Mouse (Mus musculus) neutrophil, adult 83 days (primary cell): Measurements from ENCODE around the gene Olfr560. TPM values are rescaled to one million over a fixed set of nuclear protein-coding genes. Genes with fewer than 3 reads are reported as not detected.

Experiments used
- total RNA-seq, 2 experiments: library from RNA; stranded (reverse); gene quantifications; one replicate each; pipeline ENCODE4 v1.2.4; 2023

Olfr560 gene
- not detected for total RNA-seq

DNA sequence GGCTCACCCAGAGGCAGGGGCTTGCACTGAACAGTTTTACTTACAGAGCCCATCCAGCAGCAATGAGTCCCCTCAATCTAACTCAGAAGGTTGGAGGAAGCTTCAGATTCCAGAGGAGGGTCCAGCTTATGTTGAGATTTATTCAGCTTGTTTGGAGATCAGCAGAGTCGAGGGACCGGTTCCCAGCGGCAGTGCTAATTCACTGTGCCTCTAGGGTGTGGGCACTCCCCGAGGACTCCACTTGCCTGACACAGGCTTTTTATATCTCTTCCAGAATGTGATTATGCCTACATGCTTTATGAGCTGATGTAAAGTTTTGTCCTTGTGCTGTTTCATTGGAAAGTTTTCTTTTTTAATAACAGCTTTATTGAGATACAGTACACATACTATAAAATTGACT, at the start of gene Olfr560, which contains the start of gene Olfr78:
Olfr560 (minus strand) TSS at position 101 of the 400 bp plus-strand sequence.
Olfr78 (minus strand) TSS at position 206 of the 400 bp plus-strand sequence.

DNA sequence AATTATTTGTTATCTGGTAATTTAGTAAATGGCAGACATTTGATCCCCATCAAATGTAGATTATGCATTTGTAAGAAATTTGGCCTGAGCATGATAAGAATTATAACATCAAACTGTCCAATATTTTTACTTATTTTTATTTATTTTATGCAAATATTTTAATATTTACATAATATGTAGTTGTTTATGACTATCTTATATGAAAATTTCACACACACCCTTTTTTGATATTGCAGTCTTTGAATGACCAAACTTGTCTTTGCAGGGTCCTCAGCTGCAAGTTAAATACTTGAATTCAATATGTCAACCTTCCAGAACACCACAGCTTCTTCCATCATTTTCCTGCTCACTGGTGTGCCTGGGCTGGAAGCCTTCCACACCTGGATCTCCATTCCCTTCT, 44.0 kb upstream of the Olfr560 start, which contains the start of gene Olfr564:
Olfr564 (plus strand) TSS at position 301 of the 400 bp plus-strand sequence.

DNA sequence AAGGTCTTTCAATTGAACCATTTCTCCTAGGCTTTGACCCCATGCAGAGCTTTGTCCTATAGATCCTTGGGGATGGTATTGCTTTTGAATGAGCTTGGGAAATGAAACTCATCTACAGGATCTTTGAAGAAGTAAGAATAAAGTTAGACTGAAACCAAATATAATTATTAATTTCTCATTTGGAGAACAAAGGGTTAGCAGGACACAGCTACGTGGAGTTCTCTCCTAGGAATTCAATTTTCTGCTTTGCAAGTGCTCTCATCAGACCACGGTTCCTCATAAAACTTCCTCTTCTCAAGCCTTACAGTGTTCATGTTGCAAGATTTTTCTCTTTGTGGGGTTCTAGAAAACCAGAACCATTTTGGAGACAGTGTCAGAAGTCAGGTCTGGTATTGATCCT, 11.8 kb upstream of the Olfr560 start, which contains the start of gene Olfr561:
Olfr561 (plus strand) TSS at position 301 of the 400 bp plus-strand sequence.

DNA sequence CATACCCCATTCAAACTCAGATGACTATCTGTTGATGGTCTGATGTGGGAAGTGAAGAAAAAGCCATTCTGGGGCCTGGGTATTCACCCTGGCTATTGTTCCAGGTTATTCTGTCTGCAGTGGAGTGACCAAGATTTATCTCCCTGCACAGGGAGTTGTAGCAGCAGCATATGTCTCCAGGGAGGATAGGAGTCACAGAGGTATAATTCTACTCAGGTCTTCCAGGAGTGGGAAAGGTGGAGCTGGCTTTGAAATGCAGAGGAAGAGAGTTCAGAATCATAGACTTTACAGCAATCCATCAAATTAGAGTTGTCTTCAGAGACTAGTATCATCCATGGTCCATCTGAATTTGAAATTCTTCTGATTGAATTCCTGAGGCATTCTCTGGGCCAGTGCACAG, 31.8 kb downstream of the Olfr560 start, which contains the start of gene Olfr559:
Olfr559 (minus strand) TSS at position 101 of the 400 bp plus-strand sequence.

DNA sequence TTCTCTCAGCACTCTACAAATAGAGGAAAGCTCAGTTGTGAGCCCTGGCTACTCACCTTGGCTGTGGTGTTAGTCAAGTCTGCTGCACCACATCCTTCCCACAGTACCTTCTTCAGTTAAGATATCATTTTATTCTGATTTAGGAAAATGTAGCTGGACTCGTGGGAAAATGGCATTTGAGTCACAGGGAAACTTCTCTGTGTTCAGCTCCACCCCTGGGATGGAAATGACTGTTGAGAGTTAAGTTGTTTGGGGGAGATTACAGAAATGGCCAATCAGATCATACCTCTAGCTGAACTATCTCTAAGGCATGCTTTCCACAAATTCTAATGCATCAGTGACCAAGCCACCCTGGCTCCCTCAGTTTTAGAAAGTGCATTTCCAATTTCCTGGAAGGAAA, 40.2 kb downstream of the Olfr560 start, which contains the start of gene Olfr33:
Olfr33 (minus strand) TSS at position 101 of the 400 bp plus-strand sequence.

DNA sequence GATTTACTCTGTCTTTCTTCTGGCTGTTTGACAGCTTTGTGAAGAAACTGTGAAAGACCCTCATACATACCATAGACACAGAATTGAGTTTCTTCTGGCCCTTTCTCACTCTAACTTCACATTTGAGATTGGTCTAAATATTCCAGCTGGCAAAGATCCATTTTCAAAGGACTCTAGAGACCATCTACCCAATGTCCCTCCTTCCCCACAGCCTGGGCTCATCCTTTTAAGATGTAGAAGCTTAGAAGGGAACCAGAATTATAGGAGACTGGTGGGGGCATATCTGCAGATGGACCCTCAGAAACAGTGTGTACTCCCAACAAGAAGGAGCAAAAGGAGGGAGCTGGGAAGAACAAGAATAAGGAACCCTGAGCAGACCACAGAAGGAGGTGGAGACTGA, 57.3 kb downstream of the Olfr560 start, which contains the start of gene Olfr558:
Olfr558 (plus strand) TSS at position 301 of the 400 bp plus-strand sequence.

Other genes starting within 250 kb of the Olfr560 start
- not detected for gene Olfr547, start 224.6 kb downstream of the Olfr560 start, total RNA-seq
- not detected for gene Olfr548-ps1, start 218.5 kb downstream of the Olfr560 start, total RNA-seq
- gene Olfr549, start 209.5 kb downstream of the Olfr560 start, total RNA-seq, result not detected
- gene Trim21, start 193.9 kb downstream of the Olfr560 start, total RNA-seq, result 10 to 100 TPM; 10.7 to 12.5 TPM
- gene Olfr550, start 187.9 kb downstream of the Olfr560 start, total RNA-seq, result not detected
- gene Olfr551, start 167.5 kb downstream of the Olfr560 start, total RNA-seq, result not detected
- not detected for gene Olfr552, start 161.6 kb downstream of the Olfr560 start, total RNA-seq
- gene Olfr553, start 141.1 kb downstream of the Olfr560 start, total RNA-seq, result not detected
- gene Olfr554, start 120.9 kb downstream of the Olfr560 start, total RNA-seq, result not detected
- not detected for gene Olfr555, start 100.5 kb downstream of the Olfr560 start, total RNA-seq
- gene Olfr556, start 94.5 kb downstream of the Olfr560 start, total RNA-seq, result not detected
- 1 to 10 TPM; 1.0 to 2.8 TPM for gene Trim68, start 72.0 kb downstream of the Olfr560 start, total RNA-seq
- not detected for gene Olfr557, start 63.5 kb downstream of the Olfr560 start, total RNA-seq
- gene Olfr558, start 57.2 kb downstream of the Olfr560 start, total RNA-seq, result not detected
- gene Olfr33, start 40.3 kb downstream of the Olfr560 start, total RNA-seq, result not detected
- gene Olfr559, start 31.9 kb downstream of the Olfr560 start, total RNA-seq, result not detected
- gene Olfr78, start 105 bp upstream of the Olfr560 start, total RNA-seq, result not detected
- gene Olfr561, start 11.9 kb upstream of the Olfr560 start, total RNA-seq, result not detected
- not detected for gene Olfr564, start 44.1 kb upstream of the Olfr560 start, total RNA-seq
- gene Olfr566, start 99.4 kb upstream of the Olfr560 start, total RNA-seq, result not detected
- not detected for gene Olfr568, start 117.8 kb upstream of the Olfr560 start, total RNA-seq
- not detected for gene Olfr569, start 131.5 kb upstream of the Olfr560 start, total RNA-seq
- not detected for gene Olfr570, start 135.2 kb upstream of the Olfr560 start, total RNA-seq
- gene Olfr571, start 158.2 kb upstream of the Olfr560 start, total RNA-seq, result not detected
- gene Olfr572, start 165.0 kb upstream of the Olfr560 start, total RNA-seq, result not detected
- gene Olfr573-ps1, start 183.2 kb upstream of the Olfr560 start, total RNA-seq, result not detected
- not detected for gene Olfr574, start 189.1 kb upstream of the Olfr560 start, total RNA-seq
- not detected for gene Olfr575, start 199.4 kb upstream of the Olfr560 start, total RNA-seq
- gene Olfr576, start 203.3 kb upstream of the Olfr560 start, total RNA-seq, result not detected
- gene Olfr577, start 216.6 kb upstream of the Olfr560 start, total RNA-seq, result not detected
- gene Olfr578, start 230.0 kb upstream of the Olfr560 start, total RNA-seq, result not detected